Mouse (Mus musculus) thymus, adult 2 months (tissue): Measurements from ENCODE around the gene Nmur1.

Experiments used
- CTCF ChIP-seq: fragments of 200-500 bp; IDR thresholded peaks from 2 replicates; pipeline ENCODE4 v1.5.1; 2012; ENCODE audit warnings: mild to moderate bottlenecking, control low read depth, low read length, moderate library complexity, borderline replicate concordance; ENCODE audit not compliant: control insufficient read depth, poor library complexity, insufficient read depth; ENCODE audit errors: extremely low read depth
- POLR2A ChIP-seq: fragments of 200-500 bp; IDR thresholded peaks from 2 replicates; pipeline ENCODE4 v1.6.1; 2012; ENCODE audit warnings: mild to moderate bottlenecking, low read length, control low read depth, moderate library complexity; ENCODE audit not compliant: control insufficient read depth, poor library complexity, insufficient read depth; ENCODE audit errors: extremely low read depth

DNA sequence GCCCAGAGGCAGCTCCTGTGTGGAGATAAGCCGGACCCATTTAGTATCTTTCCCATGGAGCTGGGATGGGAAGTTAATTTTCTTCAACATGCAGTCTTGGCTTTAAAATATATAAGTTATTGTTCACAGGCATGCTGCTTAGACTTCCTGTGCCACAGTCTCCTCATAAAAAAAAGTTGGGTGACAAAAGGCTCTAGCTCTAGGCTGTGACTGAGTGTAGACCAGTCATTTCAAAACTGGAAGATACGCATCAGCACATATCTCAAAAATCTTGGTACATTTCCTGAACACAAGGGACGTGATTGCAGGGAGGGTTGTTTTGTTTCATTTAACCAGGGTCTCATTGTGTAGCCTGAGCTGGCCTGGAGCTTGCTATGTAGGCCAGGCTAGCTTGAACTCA lies 31.8 kb downstream of the Nmur1 start:
- TF ChIP-seq CTCF (no peak), POLR2A (no peak)
